Mouse (Mus musculus): ENCODE results near the gene Pqlc2. TPM values are rescaled to one million over a fixed set of nuclear protein-coding genes. Genes with fewer than 3 reads are reported as not detected.

Gene Pqlc2
- total RNA-seq (2014; rRNA removed), result 19.3 and 26.5 TPM in 2 replicates
- polyA plus RNA-seq (2015; fragmentation: Nextera tagmentation; extraction: Ambion mirVana), result 10.9 and 15.2 TPM in 2 replicates

GRCm38 (mm10) chr4:139310171-139310898 is at the start of gene Pqlc2, which contains the start of gene Akr7a5:
TSS of gene Pqlc2 (minus strand) at chr4:139310708.
TSS of gene Akr7a5 (plus strand) at chr4:139310744.
- Histone ChIP-seq H3K27ac (ENCODE audit: low read depth, low read length) (peak within 1 kb of the TSS; percentile 67), H3K4me2 (ENCODE audit: low read depth, low read length, poor library complexity, severe bottlenecking) (peak within 1 kb of the TSS; percentile 92), H3K9me3 (ENCODE audit: low read length) (no peaks in the 10 kb centered on the region), H3K9ac (replicated peaks; ENCODE audit: low read length, poor library complexity, severe bottlenecking) (peak within 1 kb of the TSS; percentile 80), H3K36me3 (ENCODE audit: insufficient read depth, low read length) (peaks cover 22% of the 10 kb centered on the region), H3K4me3 (ENCODE audit: low read depth, low read length) (peak within 1 kb of the TSS; percentile 91), H3K4me1 (ENCODE audit: insufficient read depth, low read length) (peaks cover 13% of the 10 kb centered on the region; the same call in 1 of the 2 replicates), H3K27me3 (ENCODE audit: insufficient read depth, low read length) (no peaks in the 10 kb centered on the region)
- WGBS, result under 1% methylated on average over 62 of the region's 63 CpGs
- 0 out of 2 replicates have a peak, but pooled peaks have one; percentile 25 for TF ChIP-seq CTCF (IDR thresholded peaks at IDR 0.05)
- ATAC-seq (ENCODE audit: low FRiP score) (peak; percentile 84), DNase-seq (ENCODE audit: low spot score) (peak; percentile 96)

- Histone ChIP-seq H3K4me3 (ENCODE audit: low read depth, low read length) (no peak overlapping the region), H3K9ac (replicated peaks; ENCODE audit: low read length, poor library complexity, severe bottlenecking) (no peak overlapping the region), H3K9me3 (ENCODE audit: low read length) (no peaks in the 10 kb centered on the region), H3K4me1 (ENCODE audit: insufficient read depth, low read length) (peaks cover 5% of the 10 kb centered on the region; the same call in 1 of the 2 replicates), H3K4me2 (ENCODE audit: low read depth, low read length, poor library complexity, severe bottlenecking) (no peak overlapping the region), H3K36me3 (ENCODE audit: insufficient read depth, low read length) (peaks cover 52% of the 10 kb centered on the region), H3K27me3 (ENCODE audit: insufficient read depth, low read length) (no peaks in the 10 kb centered on the region), H3K27ac (ENCODE audit: low read depth, low read length) (no peak overlapping the region)
- no peak for ATAC-seq (ENCODE audit: low FRiP score)
- 0 out of 2 replicates have a peak, but pooled peaks have one; percentile 0 for TF ChIP-seq CTCF (IDR thresholded peaks at IDR 0.05)
- no peak for DNase-seq (ENCODE audit: low spot score)
- 99% methylated on average over 3 of the region's 3 CpGs for WGBS
Measured at GRCm38 (mm10) chr4:139357211-139357610, 46.7 kb upstream of the Pqlc2 start.

- H3K27ac ChIP-seq (ENCODE audit: low read depth, low read length), result peak overlapping the region; percentile 96
- DNase-seq (ENCODE audit: low spot score) (no peak), ATAC-seq (ENCODE audit: low FRiP score) (peak; percentile 26; the same call in 1 of the 2 replicates)
- no peaks in the 10 kb centered on the region for H3K9me3 ChIP-seq (ENCODE audit: low read length)
- no peak for TF ChIP-seq CTCF (IDR thresholded peaks at IDR 0.05)
- peak overlapping the region; percentile 89 for H3K4me2 ChIP-seq (ENCODE audit: low read depth, low read length, poor library complexity, severe bottlenecking)
- H3K9ac ChIP-seq (replicated peaks; ENCODE audit: low read length, poor library complexity, severe bottlenecking), result peak overlapping the region; percentile 94
- peaks cover 13% of the 10 kb centered on the region; the same call in 1 of the 2 replicates for H3K4me1 ChIP-seq (ENCODE audit: insufficient read depth, low read length)
- H3K36me3 ChIP-seq (ENCODE audit: insufficient read depth, low read length), result peaks cover 32% of the 10 kb centered on the region
- peak overlapping the region; percentile 75 for H3K4me3 ChIP-seq (ENCODE audit: low read depth, low read length)
- WGBS, result 0% methylated on average over 7 of the region's 7 CpGs
- H3K27me3 ChIP-seq (ENCODE audit: insufficient read depth, low read length), result no peaks in the 10 kb centered on the region
Measured at GRCm38 (mm10) chr4:139352832-139353231, 42.3 kb upstream of the Pqlc2 start.

- peaks cover 27% of the 10 kb centered on the region for H3K36me3 ChIP-seq (ENCODE audit: insufficient read depth, low read length)
- peak; percentile 84 for DNase-seq (ENCODE audit: low spot score)
- H3K4me3 ChIP-seq (ENCODE audit: low read depth, low read length), result peak within 1 kb of the TSS; percentile 75
- ATAC-seq (ENCODE audit: low FRiP score), result peak; percentile 93
- no peaks in the 10 kb centered on the region for H3K27me3 ChIP-seq (ENCODE audit: insufficient read depth, low read length)
- peak within 1 kb of the TSS; percentile 89 for H3K4me2 ChIP-seq (ENCODE audit: low read depth, low read length, poor library complexity, severe bottlenecking)
- H3K27ac ChIP-seq (ENCODE audit: low read depth, low read length), result peak within 1 kb of the TSS; percentile 96
- H3K4me1 ChIP-seq (ENCODE audit: insufficient read depth, low read length), result peaks cover 13% of the 10 kb centered on the region; the same call in 1 of the 2 replicates
- under 1% methylated on average over 61 of the region's 64 CpGs for WGBS
- no peaks in the 10 kb centered on the region for H3K9me3 ChIP-seq (ENCODE audit: low read length)
- peak within 1 kb of the TSS; percentile 94 for H3K9ac ChIP-seq (replicated peaks; ENCODE audit: low read length, poor library complexity, severe bottlenecking)
- TF ChIP-seq CTCF (IDR thresholded peaks at IDR 0.05), result no peak
Measured at GRCm38 (mm10) chr4:139351931-139352711, 41.6 kb upstream of the Pqlc2 start, which contains the start of the genes Mrto4, Emc1 and Ubr4. TSS of gene Mrto4 (minus strand) at chr4:139352576. TSS of gene Emc1 (plus strand) at chr4:139352587. TSS of gene Ubr4 (plus strand) at chr4:139352609.

GRCm38 (mm10) chr4:139345416-139346019 is 35.0 kb upstream of the Pqlc2 start:
- Histone ChIP-seq H3K9ac (replicated peaks; ENCODE audit: low read length, poor library complexity, severe bottlenecking) (no peak overlapping the region), H3K27me3 (ENCODE audit: insufficient read depth, low read length) (no peaks in the 10 kb centered on the region), H3K4me3 (ENCODE audit: low read depth, low read length) (no peak overlapping the region), H3K9me3 (ENCODE audit: low read length) (no peaks in the 10 kb centered on the region), H3K4me1 (ENCODE audit: insufficient read depth, low read length) (peaks cover 1% of the 10 kb centered on the region; the same call in 1 of the 2 replicates), H3K4me2 (ENCODE audit: low read depth, low read length, poor library complexity, severe bottlenecking) (no peak overlapping the region), H3K36me3 (ENCODE audit: insufficient read depth, low read length) (peaks cover 21% of the 10 kb centered on the region), H3K27ac (ENCODE audit: low read depth, low read length) (no peak overlapping the region)
- no peak for DNase-seq (ENCODE audit: low spot score)
- peak; percentile 16; the same call in 1 of the 2 replicates for ATAC-seq (ENCODE audit: low FRiP score)
- 71% methylated on average over 23 of the region's 23 CpGs for WGBS
- TF ChIP-seq CTCF (IDR thresholded peaks at IDR 0.05), result no peak
